In genomic region chr12:81616980-81617379, GRCm38 (mm10) we compare ENCODE assay signal across 18 mouse cellular contexts. TPM values are rescaled to one million over a fixed set of nuclear protein-coding genes. Genes with fewer than 3 reads are reported as not detected.
DNase-seq lines count a peak whose midpoint lies in the region; ATAC-seq and TF ChIP-seq lines count a peak whose summit lies in the region.
"Had no signal": no experiment of that assay in that cellular context is flagged by ENCODE, and none has a peak within 500 bp of the region (broad histone marks: within the 10 kb centered on the region; RNA-seq: fewer than 3 reads in every experiment).

No protein-coding gene starts in this region.

- peaks cover 9% of the 10 kb centered on the region for H3K27me3 ChIP-seq in heart, embryonic 12.5 days (replicated peaks)
- H3K27me3 ChIP-seq in cerebellum, adult 2 months (ENCODE audit: control insufficient read depth, insufficient read depth, low read length) = no peaks in the 10 kb centered on the region; the same call in 1 of the 2 replicates
- H3K27me3 ChIP-seq: embryonic facial prominence, embryonic 12.5 days; stomach, embryonic 15.5 days had no signal

- no peak for TF ChIP-seq POLR2A in cerebellum, adult 2 months (IDR thresholded peaks at IDR 0.05; ENCODE audit: borderline replicate concordance, insufficient read depth, low read length)

- no peaks in the 10 kb centered on the region for H3K4me1 ChIP-seq in heart, embryonic 12.5 days (replicated peaks)
- H3K4me1 ChIP-seq in cerebellum, adult 2 months (ENCODE audit: control insufficient read depth, insufficient read depth, low read length) = no peaks in the 10 kb centered on the region
- H3K4me1 ChIP-seq: embryonic facial prominence, embryonic 12.5 days; stomach, embryonic 15.5 days had no signal

- H3K36me3 ChIP-seq in heart, embryonic 12.5 days = no peaks in the 10 kb centered on the region
- H3K36me3 ChIP-seq: embryonic facial prominence, embryonic 12.5 days; stomach, embryonic 15.5 days had no signal

- no peak overlapping the region for H3K4me3 ChIP-seq in heart, embryonic 12.5 days
- no peak overlapping the region for H3K4me3 ChIP-seq in cerebellum, adult 2 months (replicated peaks; ENCODE audit: insufficient read depth, low read depth, low read length)
- H3K4me3 ChIP-seq: embryonic facial prominence, embryonic 12.5 days; megakaryocyte, embryonic 14.5 days; stomach, embryonic 15.5 days had no signal

- no peak overlapping the region for H3K27ac ChIP-seq in heart, embryonic 12.5 days (ENCODE audit: poor library complexity, severe bottlenecking)
- H3K27ac ChIP-seq in cerebellum, adult 2 months (ENCODE audit: insufficient read depth, low read length) = no peak overlapping the region
- H3K27ac ChIP-seq: embryonic facial prominence, embryonic 12.5 days; stomach, embryonic 15.5 days had no signal

- peak; percentile 58; the same call in 1 of the 2 replicates for ATAC-seq in common myeloid progenitor, adult 5-6 weeks (replicated peaks; ENCODE audit: low read depth, poor library complexity, severe bottlenecking)
- 0 out of 2 replicates have a peak, but pooled peaks have one; percentile 27 for ATAC-seq in megakaryocyte, adult 5-6 weeks (ENCODE audit: poor library complexity, severe bottlenecking)
- no peak for ATAC-seq in heart, embryonic 12.5 days (ENCODE audit: insufficient number of reproducible peaks, low FRiP score)

- TF ChIP-seq CTCF in cerebellum, adult 2 months (IDR thresholded peaks at IDR 0.05; ENCODE audit: borderline replicate concordance, insufficient read depth, low read depth, low read length) = no peak

- peak; percentile 79 for DNase-seq in right cerebral cortex, adult 18-20 months
- no peak for DNase-seq in right cerebral cortex, postnatal 4 days
- peak; percentile 20 to 30 for DNase-seq in urinary bladder, postnatal 36 days (ENCODE audit: low spot score in 2 of 2)
- DNase-seq in cerebellum, adult 2 months = no peak
- DNase-seq: cerebellum, adult 8-10 months; heart, postnatal 4 days; lung, embryonic 14.5 days; thymus, postnatal 25 days had no signal

- no peak overlapping the region for H3K9ac ChIP-seq in heart, embryonic 12.5 days
- H3K9ac ChIP-seq: embryonic facial prominence, embryonic 12.5 days; lung, embryonic 14.5 days; stomach, embryonic 15.5 days had no signal

- H3K9me3 ChIP-seq in heart, embryonic 12.5 days (replicated peaks) = no peaks in the 10 kb centered on the region
- H3K9me3 ChIP-seq: embryonic facial prominence, embryonic 12.5 days; stomach, embryonic 15.5 days had no signal

- no peak overlapping the region for H3K4me2 ChIP-seq in heart, embryonic 12.5 days
- H3K4me2 ChIP-seq: embryonic facial prominence, embryonic 12.5 days; heart, embryonic 11.5 days; lung, embryonic 14.5 days; stomach, embryonic 15.5 days had no signal

- 68% methylated on average over 7 of the region's 7 CpGs for WGBS in heart, embryonic 12.5 days
- 82% methylated on average over 7 of the region's 7 CpGs for WGBS in cerebellum, adult 2 months

RNA-seq across cellular contexts. Expression of gene Ttc9, which starts 14.1 kb away (rescaled TPM):
- total RNA-seq in common myeloid progenitor, adult 5-6 weeks (2017) = not detected in 2 replicates
- total RNA-seq in megakaryocyte, adult 5-6 weeks (2015) = 0.31 TPM in 1 of 2 replicates, not detected in the other
- not detected in 2 replicates for total RNA-seq in megakaryocyte, adult 5-6 weeks (2017)
- polyA plus RNA-seq in heart, embryonic 12.5 days (2016; fragmentation: Nextera tagmentation; extraction: Ambion mirVana) = 3.8 and 4.0 TPM in 2 replicates
- polyA plus RNA-seq in cerebellum, adult 2 months (2012; rRNA removed) = 43.5 and 43.8 TPM in 2 replicates
- total RNA-seq: liver, adult 2 months; monocyte, adult 5-6 weeks; neutrophil, adult 5-6 weeks had no signal
- polyA plus RNA-seq: liver, adult 2 months had no signal

RNA-seq across cellular contexts. Expression of gene Med6, which starts 22.2 kb away (rescaled TPM):
- 76.0 and 76.1 TPM in 2 replicates for total RNA-seq in common myeloid progenitor, adult 5-6 weeks (2017)
- total RNA-seq in megakaryocyte, adult 5-6 weeks (2015) = 42.1 and 45.7 TPM in 2 replicates
- 81.4 and 91.0 TPM in 2 replicates for total RNA-seq in megakaryocyte, adult 5-6 weeks (2017)
- polyA plus RNA-seq in heart, embryonic 12.5 days (2016; fragmentation: Nextera tagmentation; extraction: Ambion mirVana) = 61.7 and 65.8 TPM in 2 replicates
- polyA plus RNA-seq in cerebellum, adult 2 months (2012; rRNA removed) = 29.3 and 31.8 TPM in 2 replicates

RNA-seq across cellular contexts. Expression of gene Adam21, which starts 48.7 kb away (rescaled TPM):
- not detected in 2 replicates for total RNA-seq in common myeloid progenitor, adult 5-6 weeks (2017)
- 0.14 TPM in 1 of 2 replicates, not detected in the other for total RNA-seq in megakaryocyte, adult 5-6 weeks (2015)
- 0.16 TPM in 1 of 2 replicates, not detected in the other for total RNA-seq in megakaryocyte, adult 5-6 weeks (2017)
- polyA plus RNA-seq in heart, embryonic 12.5 days (2016; fragmentation: Nextera tagmentation; extraction: Ambion mirVana) = 0.09 and 0.21 TPM in 2 replicates
- 0.67 and 0.74 TPM in 2 replicates for polyA plus RNA-seq in cerebellum, adult 2 months (2012; rRNA removed)
- total RNA-seq: monocyte, adult 5-6 weeks had no signal
- polyA plus RNA-seq: liver, adult 2 months had no signal

Comparison
In these comparisons a context has a peak if more than half of its experiments do, and no peak if none do; other contexts are left out.
1. DNase-seq: peak in right cerebral cortex, adult 18-20 months (single experiment) and urinary bladder, postnatal 36 days (2 of 2); none in right cerebral cortex, postnatal 4 days (single experiment) and cerebellum, adult 2 months (0 of 2).